Mouse (Mus musculus) cerebellum, postnatal 10 days (tissue): ENCODE measurements around the gene Hps1.
"Not testable (repeated sequence)": the region's sequence is repeated elsewhere in the genome, so short reads cannot be mapped to it uniquely, and the experiment has no call there.

Source experiments
- DNase-seq, 2 experiments: peaks; one replicate each; pipeline ENCODE4 v3.0.0; 2021; ENCODE audit warnings: mixed read lengths in 2 of 2

Gene Hps1

GRCm38 (mm10) chr19:42779531-42780155 is at the start of gene Hps1:
Hps1 (minus strand) TSS chr19:42779978.
- peak; percentile 90 to 93 for DNase-seq

DNA sequence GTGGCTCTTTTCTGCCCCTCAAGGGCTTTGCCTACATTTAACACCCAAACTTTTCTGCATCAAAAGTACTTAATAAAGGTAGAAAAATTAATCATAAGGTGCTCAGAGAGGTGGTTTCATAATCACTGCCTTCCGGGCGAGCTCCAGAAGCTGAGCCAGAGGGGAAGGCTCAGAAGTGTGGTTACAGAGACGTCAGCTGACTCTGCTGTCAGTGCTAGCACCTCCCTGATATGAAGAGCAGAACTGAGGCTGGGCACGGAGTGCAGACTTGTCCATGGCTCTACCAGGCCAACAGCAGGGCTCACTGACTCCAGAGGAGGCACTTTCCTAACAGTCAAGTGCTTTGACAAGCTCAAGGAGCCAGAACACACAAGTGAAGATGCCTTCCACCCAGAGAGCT is 49.4 kb upstream of the Hps1 start:
- no peak for DNase-seq

DNA sequence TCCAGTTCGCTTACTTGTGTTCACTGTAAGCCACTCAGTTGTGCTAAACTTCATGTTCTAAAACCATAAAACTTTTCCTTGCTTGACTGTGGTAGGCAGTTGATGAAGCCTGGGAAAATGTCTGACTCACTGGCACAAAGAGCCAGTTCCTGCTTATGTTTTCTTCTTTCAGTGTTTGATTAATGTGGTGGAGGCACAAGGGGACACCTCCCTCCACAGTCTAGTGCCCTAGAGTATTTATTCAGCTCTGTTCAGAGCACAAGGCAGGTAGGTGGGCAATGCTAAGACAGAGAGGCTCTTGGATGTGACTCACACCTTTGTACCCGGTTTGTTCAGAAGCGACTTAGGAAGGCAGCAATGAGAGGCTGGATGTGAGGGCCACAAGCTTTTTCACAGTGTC is 48.1 kb upstream of the Hps1 start:
- no peak for DNase-seq

- DNase-seq: no peak
These were observed 40.3 kb upstream of the Hps1 start for GRCm38 (mm10) chr19:42820109-42820508.

DNA sequence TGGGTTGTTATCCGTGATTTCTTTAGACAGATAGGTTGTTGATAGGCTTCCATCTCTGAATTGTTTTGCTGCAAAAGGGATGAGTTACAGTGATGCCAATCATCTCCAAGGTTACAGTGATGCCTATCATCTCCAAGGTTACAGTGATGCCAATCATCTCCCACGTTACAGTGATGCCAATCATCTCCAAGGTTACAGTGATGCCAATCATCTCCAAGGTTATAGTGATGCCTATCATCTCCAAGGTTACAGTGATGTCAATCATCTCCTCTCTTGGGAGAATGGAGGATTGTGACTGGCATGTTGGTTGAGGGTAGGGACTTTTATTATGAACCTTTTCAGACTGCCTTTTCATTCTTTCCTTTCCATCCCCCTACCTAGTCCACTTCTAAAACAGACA is 38.0 kb upstream of the Hps1 start:
- DNase-seq: no peak

GRCm38 (mm10) chr19:42816261-42816660 is 36.5 kb upstream of the Hps1 start:
- no peak for DNase-seq

DNA sequence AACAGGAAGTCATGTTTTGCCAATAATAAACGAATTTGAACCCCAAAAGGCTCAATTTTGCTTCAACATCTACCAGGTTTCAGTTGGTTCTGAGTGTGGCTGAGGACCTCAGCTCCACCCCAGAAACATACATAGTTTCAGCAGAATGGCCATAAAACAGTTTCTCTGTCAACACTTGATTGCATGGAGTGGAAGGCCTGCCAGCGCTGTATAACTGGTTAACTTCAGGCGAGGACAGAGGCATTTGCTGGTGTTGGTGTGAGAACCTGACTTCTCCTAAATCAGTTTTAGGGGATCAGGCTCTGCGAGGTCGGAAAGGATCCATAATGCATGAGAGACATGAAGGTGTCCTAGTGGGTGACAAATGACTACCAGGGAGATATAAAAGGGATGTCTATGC is 30.4 kb upstream of the Hps1 start:
- DNase-seq: no peak

DNA sequence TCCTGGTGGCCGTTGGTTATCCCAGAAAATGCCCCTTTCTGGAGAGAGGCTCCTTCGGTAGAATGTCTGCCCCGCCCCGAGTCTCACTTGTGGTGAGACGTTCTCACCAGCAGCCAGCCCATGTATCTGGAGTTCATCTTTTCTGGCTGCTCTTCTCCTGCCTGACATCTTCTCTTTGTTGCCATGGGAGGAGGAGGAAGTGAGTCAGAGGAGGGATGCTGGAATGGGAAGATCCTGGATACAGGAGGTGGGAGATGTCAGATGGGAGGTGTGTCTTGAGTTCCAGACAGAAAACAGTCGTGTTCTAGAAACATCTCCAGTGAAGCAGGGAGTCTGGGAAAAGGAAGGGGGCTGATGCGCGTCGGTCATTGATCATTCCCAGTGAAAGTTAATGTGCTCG is 29.7 kb upstream of the Hps1 start:
- no peak for DNase-seq

GRCm38 (mm10) chr19:42797866-42798265 is 18.1 kb upstream of the Hps1 start:
- DNase-seq: no peak

DNA sequence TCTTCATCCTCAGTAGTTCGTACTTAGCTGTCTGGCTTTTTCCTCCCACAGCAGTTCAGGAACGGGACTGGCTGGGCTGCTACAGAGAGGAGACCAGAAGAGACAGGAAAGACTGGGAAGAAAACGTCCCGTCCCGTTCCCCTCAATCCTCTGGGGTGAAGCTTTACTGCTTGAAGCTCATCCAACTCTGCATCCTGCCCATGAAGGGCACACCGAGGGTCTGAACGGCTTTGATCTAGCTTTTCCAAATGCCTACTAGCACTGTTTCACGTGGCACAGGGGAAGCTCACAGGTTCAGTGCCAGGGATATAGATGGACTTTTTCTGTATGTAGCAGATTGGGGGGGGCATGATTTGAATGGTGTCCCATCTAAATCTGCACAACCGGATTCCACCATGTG is 16.0 kb upstream of the Hps1 start:
- no peak for DNase-seq

DNA sequence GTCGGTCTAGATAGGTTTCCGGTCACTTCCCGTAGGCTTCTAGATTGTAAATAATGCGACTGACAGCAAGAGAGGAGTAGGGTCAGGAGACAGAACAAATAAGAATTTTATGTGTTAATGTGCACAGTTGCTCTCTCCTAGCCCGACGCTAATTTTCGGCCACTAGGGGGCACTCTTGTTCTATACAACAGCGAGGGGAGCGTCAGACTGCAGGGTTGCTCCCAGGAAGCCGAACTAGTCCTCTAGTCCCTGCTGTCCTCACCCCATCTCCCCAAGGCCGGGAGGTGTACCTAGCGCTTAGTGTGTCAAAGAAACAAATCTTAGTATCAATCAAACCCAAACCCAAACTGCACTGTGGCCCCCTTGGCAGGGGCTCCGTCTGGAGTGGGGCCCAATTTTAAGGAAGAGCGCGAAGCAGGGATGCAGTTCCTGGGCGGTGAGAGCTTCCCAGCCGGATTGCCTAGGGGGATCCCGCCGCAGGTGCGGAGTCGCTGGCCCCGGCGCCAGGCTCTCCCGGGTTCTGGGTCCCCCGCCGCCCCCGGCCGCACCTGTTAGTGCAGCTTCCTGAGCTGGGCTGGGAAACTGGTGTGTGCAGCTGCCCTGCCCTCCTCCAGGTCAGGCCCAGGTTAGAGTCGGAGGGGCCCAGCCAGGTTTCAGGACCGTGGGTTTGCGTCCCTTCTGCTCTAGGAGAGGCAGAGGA is 15.3 kb upstream of the Hps1 start:
- peak; percentile 95 to 98 for DNase-seq

GRCm38 (mm10) chr19:42788311-42788710 is 8.5 kb upstream of the Hps1 start:
- DNase-seq: no peak

DNA sequence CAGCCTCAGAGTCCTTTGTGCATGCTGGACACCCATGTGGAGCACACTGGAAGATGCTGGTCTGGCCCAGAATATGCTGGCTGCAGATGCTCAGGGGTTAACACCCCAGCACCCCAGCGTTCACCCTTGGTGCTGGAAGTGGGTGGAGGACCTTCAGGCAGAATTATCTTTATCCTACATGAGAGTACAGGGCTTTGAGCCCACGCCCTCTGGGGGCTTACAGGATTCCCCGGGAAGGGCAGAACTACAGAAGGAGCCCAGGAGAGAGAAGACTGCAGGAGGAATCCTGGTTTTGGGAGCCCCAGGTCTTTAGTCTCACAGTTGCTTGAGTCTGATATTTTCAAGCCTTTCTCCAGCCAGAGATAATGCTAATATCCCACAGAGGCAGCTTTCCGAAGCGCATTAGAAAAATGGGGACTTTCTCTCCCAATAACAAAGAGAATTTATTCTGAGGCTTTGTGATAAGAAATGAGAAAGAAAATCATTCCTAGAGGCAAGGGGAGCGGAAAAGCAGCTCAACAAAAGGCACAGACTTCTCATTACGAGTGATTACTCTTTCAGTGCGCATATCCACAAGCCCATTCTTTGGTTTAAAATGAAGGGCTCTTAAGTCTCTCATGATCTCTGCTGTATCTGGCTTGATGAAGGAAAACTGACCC is 5.9 kb upstream of the Hps1 start:
- no peak for DNase-seq

DNA sequence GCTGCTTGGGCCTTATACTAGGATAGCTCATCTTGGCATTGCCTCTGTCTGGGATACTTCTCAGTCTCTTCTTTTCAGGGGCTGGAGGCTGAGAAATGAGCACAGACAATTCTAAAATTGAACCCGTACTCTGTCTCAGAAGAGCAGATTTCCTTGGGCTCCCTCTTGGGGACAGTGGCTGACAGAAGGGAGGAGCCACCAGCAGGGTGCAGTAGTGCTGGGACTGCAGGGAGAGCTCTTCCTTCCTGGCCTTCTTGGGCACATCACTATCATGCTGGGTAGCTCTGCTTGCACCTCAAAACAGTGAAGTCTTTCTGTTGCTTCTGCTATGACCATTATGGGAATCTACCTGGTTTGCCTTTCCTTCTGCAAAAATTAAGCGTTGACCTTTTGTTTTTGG is 5.4 kb upstream of the Hps1 start:
- DNase-seq: no peak

GRCm38 (mm10) chr19:42780156-42780538 is 369 bp upstream of the Hps1 start:
- not testable (repeated sequence) for DNase-seq

DNA sequence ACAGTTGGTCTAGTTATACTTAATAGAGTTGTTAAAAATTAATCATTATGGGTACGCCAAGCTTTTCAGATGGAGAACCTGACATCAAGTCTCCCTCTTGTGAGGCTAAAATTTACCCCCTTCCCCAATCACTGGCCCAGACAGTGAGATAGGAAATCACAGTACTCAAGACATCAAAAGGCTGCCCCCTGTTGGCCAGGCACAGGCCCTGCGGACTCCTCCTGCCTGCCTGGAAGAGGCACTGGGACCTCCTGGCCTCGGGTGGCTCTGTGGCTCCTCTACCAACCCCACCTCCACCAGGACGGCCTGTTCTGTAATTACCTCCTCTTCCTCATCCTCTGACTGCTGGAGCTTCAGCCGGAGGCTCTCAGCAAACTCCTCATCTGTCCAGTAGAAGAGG is 2.0 kb downstream of the Hps1 start:
- peak; percentile 43 to 58 for DNase-seq

GRCm38 (mm10) chr19:42776813-42777212 is 3.0 kb downstream of the Hps1 start:
- peak in 1 of 2 experiments; percentile 30 for DNase-seq

- DNase-seq: no peak
These were observed 9.5 kb downstream of the Hps1 start for GRCm38 (mm10) chr19:42770141-42770872.

DNA sequence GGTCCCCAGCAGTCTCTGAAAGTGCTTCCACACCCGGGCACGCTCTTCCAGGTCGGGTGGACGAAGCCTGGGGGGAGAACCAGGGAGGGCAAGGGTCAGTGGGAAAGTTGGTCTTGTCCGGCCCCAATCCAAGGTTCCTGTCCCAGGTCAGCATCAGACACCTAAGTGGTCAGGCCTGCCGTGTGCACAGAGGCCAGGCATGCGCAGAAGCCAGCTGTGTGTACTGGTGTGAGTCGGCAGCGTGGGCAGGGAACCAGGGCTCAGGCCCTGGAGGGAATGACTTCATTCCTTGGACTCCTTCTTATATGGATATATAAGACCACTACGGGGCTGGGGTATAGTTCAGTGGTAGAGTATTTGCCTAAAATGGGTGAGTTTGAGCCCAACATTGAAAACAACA is 10.1 kb downstream of the Hps1 start:
- DNase-seq: no peak

- DNase-seq: no peak
These were observed 12.4 kb downstream of the Hps1 start for GRCm38 (mm10) chr19:42767361-42767760.

GRCm38 (mm10) chr19:42764398-42764797 is 15.4 kb downstream of the Hps1 start:
- no peak for DNase-seq

GRCm38 (mm10) chr19:42756671-42757070 is 23.1 kb downstream of the Hps1 start:
- DNase-seq: no peak

- DNase-seq: peak; percentile 67 to 69
These were observed 24.5 kb downstream of the Hps1 start for GRCm38 (mm10) chr19:42755148-42755870.
